Mouse (Mus musculus) lung, postnatal 0 days (tissue): ENCODE results near the gene Sh2b1.

Source experiments
- CTCF ChIP-seq: IDR thresholded peaks from 2 replicates; pipeline ENCODE4 v1.5.1; 2016; ENCODE audit warnings: antibody characterized with exemption, mild to moderate bottlenecking
- EP300 ChIP-seq: IDR thresholded peaks from 2 replicates; pipeline ENCODE4 v1.6.1; 2016; ENCODE audit warnings: antibody characterized with exemption, mild to moderate bottlenecking, control low read depth

- TF ChIP-seq CTCF: no peak
- TF ChIP-seq EP300: no peak
Observed at GRCm38 (mm10) chr7:126507126-126507778, 32.0 kb upstream of the Sh2b1 start.
